Mouse (Mus musculus): ENCODE measurements around the gene Fam57b. TPM values are rescaled to one million over a fixed set of nuclear protein-coding genes. Genes with fewer than 3 reads are reported as not detected.
A peak's percentile ranks its signal among the peaks of the same experiment; 100 is the strongest.

Gene Fam57b
- polyA plus RNA-seq, 1 experiment, result 9.8 TPM

- TF ChIP-seq POLR2A (IDR thresholded peaks at IDR 0.05; ENCODE audit: control insufficient read depth, low read depth, low read length) (no peak), CTCF (IDR thresholded peaks at IDR 0.05; ENCODE audit: control insufficient read depth, insufficient read depth, insufficient replicate concordance, low read depth, low read length) (no peak)
- H3K4me1 ChIP-seq (ENCODE audit: control insufficient read depth, insufficient read depth, low read length), result no peaks in the 10 kb centered on the region; the same call in 1 of the 2 replicates
- H3K36me3 ChIP-seq (ENCODE audit: control insufficient read depth, insufficient read depth, low read length), result no peaks in the 10 kb centered on the region
Observed at GRCm38 (mm10) chr7:126767001-126767400, 30.5 kb upstream of the Fam57b start.

GRCm38 (mm10) chr7:126770784-126771183 is 26.7 kb upstream of the Fam57b start:
- TF ChIP-seq CTCF (IDR thresholded peaks at IDR 0.05; ENCODE audit: control insufficient read depth, insufficient read depth, insufficient replicate concordance, low read depth, low read length) (no peak), POLR2A (IDR thresholded peaks at IDR 0.05; ENCODE audit: control insufficient read depth, low read depth, low read length) (no peak)
- no peak overlapping the region for H3K4me3 ChIP-seq (ENCODE audit: control insufficient read depth, low read depth, low read length)
- H3K36me3 ChIP-seq (ENCODE audit: control insufficient read depth, insufficient read depth, low read length), result no peaks in the 10 kb centered on the region
- no peaks in the 10 kb centered on the region for H3K27me3 ChIP-seq (ENCODE audit: control insufficient read depth, insufficient read depth, low read length)
- H3K27ac ChIP-seq (ENCODE audit: control insufficient read depth, insufficient read depth, low read depth, low read length), result no peak overlapping the region
- peaks cover 2% of the 10 kb centered on the region; the same call in 1 of the 2 replicates for H3K4me1 ChIP-seq (ENCODE audit: control insufficient read depth, insufficient read depth, low read length)

More at GRCm38 (mm10) chr7:126767001-126767400, 30.5 kb upstream of the Fam57b start:
- Histone ChIP-seq H3K4me3 (ENCODE audit: control insufficient read depth, low read depth, low read length) (no peak overlapping the region), H3K27me3 (ENCODE audit: control insufficient read depth, insufficient read depth, low read length) (no peaks in the 10 kb centered on the region), H3K27ac (ENCODE audit: control insufficient read depth, insufficient read depth, low read depth, low read length) (no peak overlapping the region)

- TF ChIP-seq POLR2A (IDR thresholded peaks at IDR 0.05; ENCODE audit: control insufficient read depth, low read depth, low read length) (no peak), CTCF (IDR thresholded peaks at IDR 0.05; ENCODE audit: control insufficient read depth, insufficient read depth, insufficient replicate concordance, low read depth, low read length) (no peak)
- Histone ChIP-seq H3K36me3 (ENCODE audit: control insufficient read depth, insufficient read depth, low read length) (no peaks in the 10 kb centered on the region), H3K27me3 (ENCODE audit: control insufficient read depth, insufficient read depth, low read length) (no peaks in the 10 kb centered on the region), H3K27ac (ENCODE audit: control insufficient read depth, insufficient read depth, low read depth, low read length) (no peak overlapping the region), H3K4me3 (ENCODE audit: control insufficient read depth, low read depth, low read length) (no peak overlapping the region), H3K4me1 (ENCODE audit: control insufficient read depth, insufficient read depth, low read length) (peaks cover 15% of the 10 kb centered on the region)
Observed at GRCm38 (mm10) chr7:126773351-126773750, 24.1 kb upstream of the Fam57b start.

- TF ChIP-seq CTCF (IDR thresholded peaks at IDR 0.05; ENCODE audit: control insufficient read depth, insufficient read depth, insufficient replicate concordance, low read depth, low read length), result no peak
- TF ChIP-seq POLR2A (IDR thresholded peaks at IDR 0.05; ENCODE audit: control insufficient read depth, low read depth, low read length), result no peak
- peaks cover 15% of the 10 kb centered on the region for H3K4me1 ChIP-seq (ENCODE audit: control insufficient read depth, insufficient read depth, low read length)
- H3K27me3 ChIP-seq (ENCODE audit: control insufficient read depth, insufficient read depth, low read length), result no peaks in the 10 kb centered on the region
- H3K4me3 ChIP-seq (ENCODE audit: control insufficient read depth, low read depth, low read length), result no peak overlapping the region
- no peak overlapping the region for H3K27ac ChIP-seq (ENCODE audit: control insufficient read depth, insufficient read depth, low read depth, low read length)
- no peaks in the 10 kb centered on the region for H3K36me3 ChIP-seq (ENCODE audit: control insufficient read depth, insufficient read depth, low read length)
Observed at GRCm38 (mm10) chr7:126774463-126774862, 23.0 kb upstream of the Fam57b start.

- Histone ChIP-seq H3K36me3 (ENCODE audit: control insufficient read depth, insufficient read depth, low read length) (no peaks in the 10 kb centered on the region), H3K27me3 (ENCODE audit: control insufficient read depth, insufficient read depth, low read length) (no peaks in the 10 kb centered on the region), H3K4me1 (ENCODE audit: control insufficient read depth, insufficient read depth, low read length) (peaks cover 19% of the 10 kb centered on the region), H3K4me3 (ENCODE audit: control insufficient read depth, low read depth, low read length) (no peak overlapping the region), H3K27ac (ENCODE audit: control insufficient read depth, insufficient read depth, low read depth, low read length) (no peak overlapping the region)
- TF ChIP-seq POLR2A (IDR thresholded peaks at IDR 0.05; ENCODE audit: control insufficient read depth, low read depth, low read length) (no peak), CTCF (IDR thresholded peaks at IDR 0.05; ENCODE audit: control insufficient read depth, insufficient read depth, insufficient replicate concordance, low read depth, low read length) (no peak)
Observed at GRCm38 (mm10) chr7:126775185-126775977, 22.1 kb upstream of the Fam57b start.

- Histone ChIP-seq H3K4me1 (ENCODE audit: control insufficient read depth, insufficient read depth, low read length) (peaks cover 19% of the 10 kb centered on the region), H3K27ac (ENCODE audit: control insufficient read depth, insufficient read depth, low read depth, low read length) (no peak overlapping the region), H3K27me3 (ENCODE audit: control insufficient read depth, insufficient read depth, low read length) (no peaks in the 10 kb centered on the region), H3K36me3 (ENCODE audit: control insufficient read depth, insufficient read depth, low read length) (no peaks in the 10 kb centered on the region), H3K4me3 (ENCODE audit: control insufficient read depth, low read depth, low read length) (no peak overlapping the region)
- TF ChIP-seq POLR2A (IDR thresholded peaks at IDR 0.05; ENCODE audit: control insufficient read depth, low read depth, low read length) (no peak), CTCF (IDR thresholded peaks at IDR 0.05; ENCODE audit: control insufficient read depth, insufficient read depth, insufficient replicate concordance, low read depth, low read length) (no peak)
Observed at GRCm38 (mm10) chr7:126775978-126776234, 21.6 kb upstream of the Fam57b start.

- H3K4me3 ChIP-seq (ENCODE audit: control insufficient read depth, low read depth, low read length), result peak within 1 kb of the TSS; percentile 83
- H3K4me1 ChIP-seq (ENCODE audit: control insufficient read depth, insufficient read depth, low read length), result peaks cover 23% of the 10 kb centered on the region
- no peaks in the 10 kb centered on the region for H3K36me3 ChIP-seq (ENCODE audit: control insufficient read depth, insufficient read depth, low read length)
- H3K27me3 ChIP-seq (ENCODE audit: control insufficient read depth, insufficient read depth, low read length), result no peaks in the 10 kb centered on the region
- TF ChIP-seq POLR2A (IDR thresholded peaks at IDR 0.05; ENCODE audit: control insufficient read depth, low read depth, low read length) (peak; percentile 66), CTCF (IDR thresholded peaks at IDR 0.05; ENCODE audit: control insufficient read depth, insufficient read depth, insufficient replicate concordance, low read depth, low read length) (0 out of 2 replicates have a peak, but pooled peaks have one; percentile 4)
- peak within 1 kb of the TSS; percentile 33; the same call in 1 of the 2 replicates for H3K27ac ChIP-seq (ENCODE audit: control insufficient read depth, insufficient read depth, low read depth, low read length)
Observed at GRCm38 (mm10) chr7:126776598-126777057, 20.8 kb upstream of the Fam57b start, which contains the start of gene Ypel3. Gene Ypel3, plus strand, starts transcription at chr7:126776955.

Measured in testis, adult 2 months (tissue).